Mouse (Mus musculus): Measurements from ENCODE around the gene Cgnl1. TPM values are rescaled to one million over a fixed set of nuclear protein-coding genes. Genes with fewer than 3 reads are reported as not detected.

Cgnl1 gene
- polyA plus RNA-seq, 1 experiment from 2014 or later = 4.8 TPM

DNA sequence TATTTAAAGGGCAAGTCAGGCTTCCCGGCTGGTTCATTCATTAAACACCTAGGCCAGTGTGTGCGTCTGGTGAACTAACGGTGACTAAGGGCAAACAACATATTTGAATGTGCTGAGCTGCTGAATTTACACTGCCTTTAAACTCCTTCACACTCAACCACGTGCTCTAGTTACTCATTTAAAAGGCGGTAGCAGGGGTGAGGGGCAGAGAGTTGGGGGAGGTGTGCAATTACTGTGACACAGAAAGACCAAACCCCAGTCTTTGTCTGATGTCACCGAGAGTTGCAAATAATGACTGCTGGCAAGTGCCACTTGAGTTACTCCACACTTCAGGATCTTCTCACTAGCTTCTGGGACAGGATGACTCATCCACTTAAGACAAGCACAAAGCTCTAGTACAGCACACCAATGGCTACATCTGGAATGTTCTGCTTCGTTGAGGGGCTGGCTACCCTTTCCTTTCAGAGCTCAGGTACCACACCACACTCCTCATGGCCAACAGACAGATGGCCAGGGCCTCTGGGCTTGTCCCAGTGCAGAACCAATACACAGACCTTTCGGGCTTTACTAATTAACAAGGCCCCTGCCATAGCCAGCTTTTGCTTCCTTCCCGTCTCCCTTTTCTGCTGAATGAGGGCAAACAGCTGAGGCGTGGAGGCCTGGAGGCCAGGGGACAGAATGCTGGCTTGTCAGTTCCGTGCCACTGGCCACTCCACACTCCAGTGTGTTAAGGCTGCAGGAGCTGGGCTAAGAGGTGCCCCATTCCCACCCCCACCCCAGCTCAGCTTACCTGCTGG is 107.8 kb downstream of the Cgnl1 start:
- Histone ChIP-seq H3K9me3 (no peaks in the 10 kb centered on the region), H3K4me2 (replicated peaks) (no peak overlapping the region), H3K4me1 (replicated peaks) (0 out of 2 replicates have a peak, but pooled peaks cover 7% of the 10 kb centered on the region), H3K36me3 (no peaks in the 10 kb centered on the region), H3K9ac (replicated peaks) (no peak overlapping the region), H3K27me3 (no peaks in the 10 kb centered on the region), H3K27ac (no peak overlapping the region), H3K4me3 (replicated peaks) (no peak overlapping the region)
- ATAC-seq = no peak
- WGBS = 73% methylated on average over 11 of the region's 11 CpGs

DNA sequence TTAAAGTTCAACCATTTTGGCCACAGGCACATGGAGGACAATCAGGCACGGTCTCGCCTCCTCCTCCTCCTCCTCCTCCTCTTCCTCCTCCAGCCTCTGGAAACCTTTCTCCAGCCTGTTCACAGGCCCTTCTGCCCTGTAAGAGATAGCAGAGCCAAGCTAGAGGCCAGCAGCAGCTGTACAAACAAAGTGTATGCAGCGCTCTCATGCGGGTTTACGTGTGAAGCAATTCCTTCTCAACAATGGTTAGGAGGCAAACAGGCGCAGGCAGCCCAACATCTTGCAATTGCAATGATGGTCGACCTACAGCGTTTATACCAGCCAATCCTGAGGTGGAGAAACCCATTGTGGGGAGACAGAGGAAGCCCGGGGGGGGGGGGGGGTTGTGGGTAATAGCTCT is 110.9 kb downstream of the Cgnl1 start:
- Histone ChIP-seq H3K4me1 (replicated peaks) (0 out of 2 replicates have a peak, but pooled peaks cover 7% of the 10 kb centered on the region), H3K9ac (replicated peaks) (no peak overlapping the region), H3K27ac (no peak overlapping the region; the same call in 1 of the 2 replicates), H3K4me2 (replicated peaks) (no peak overlapping the region), H3K27me3 (no peaks in the 10 kb centered on the region), H3K9me3 (no peaks in the 10 kb centered on the region), H3K36me3 (no peaks in the 10 kb centered on the region), H3K4me3 (replicated peaks) (no peak overlapping the region)
- ATAC-seq = no peak
- WGBS = 64% methylated on average over 9 of the region's 9 CpGs

GRCm38 (mm10) chr9:71659681-71660080 is 111.7 kb downstream of the Cgnl1 start:
- no peak overlapping the region for H3K27ac ChIP-seq
- H3K36me3 ChIP-seq = no peaks in the 10 kb centered on the region
- WGBS = 61% methylated on average over 5 of the region's 5 CpGs
- no peaks in the 10 kb centered on the region for H3K9me3 ChIP-seq
- H3K27me3 ChIP-seq = no peaks in the 10 kb centered on the region; the same call in 1 of the 2 replicates
- no peak overlapping the region for H3K4me3 ChIP-seq (replicated peaks)
- ATAC-seq = no peak
- H3K4me2 ChIP-seq (replicated peaks) = no peak overlapping the region
- 0 out of 2 replicates have a peak, but pooled peaks cover 7% of the 10 kb centered on the region for H3K4me1 ChIP-seq (replicated peaks)
- no peak overlapping the region for H3K9ac ChIP-seq (replicated peaks)

DNA sequence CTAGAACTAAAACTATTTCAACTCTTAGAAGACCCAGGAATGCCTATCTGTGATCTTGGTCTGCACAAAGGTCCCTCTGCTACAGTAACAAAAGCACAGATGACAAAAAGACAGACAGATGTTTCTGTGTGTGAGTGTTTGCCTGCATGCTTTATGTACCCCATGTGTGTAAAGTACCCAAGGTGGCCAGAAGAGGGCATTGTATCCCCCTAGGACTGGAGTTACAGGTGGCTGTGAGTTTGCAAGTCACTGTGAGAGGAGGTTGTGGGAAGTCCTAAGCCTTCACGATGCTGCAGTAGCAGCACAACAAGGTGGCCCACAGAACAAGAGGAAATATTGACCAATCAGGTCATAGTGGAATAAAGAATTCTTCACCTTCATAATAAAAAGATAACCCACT is 114.2 kb downstream of the Cgnl1 start:
- no peaks in the 10 kb centered on the region for H3K36me3 ChIP-seq
- H3K27me3 ChIP-seq = no peaks in the 10 kb centered on the region; the same call in 1 of the 2 replicates
- no peak overlapping the region for H3K4me2 ChIP-seq (replicated peaks)
- no peak overlapping the region for H3K4me3 ChIP-seq (replicated peaks)
- no peak for ATAC-seq
- 97% methylated on average over 1 of the region's 1 CpGs for WGBS
- 0 out of 2 replicates have a peak, but pooled peaks cover 7% of the 10 kb centered on the region for H3K4me1 ChIP-seq (replicated peaks)
- no peak overlapping the region for H3K9ac ChIP-seq (replicated peaks)
- no peaks in the 10 kb centered on the region for H3K9me3 ChIP-seq
- no peak overlapping the region for H3K27ac ChIP-seq

- no peaks in the 10 kb centered on the region; the same call in 1 of the 2 replicates for H3K27me3 ChIP-seq
- H3K27ac ChIP-seq = no peak overlapping the region
- ATAC-seq = no peak
- 87% methylated on average over 3 of the region's 3 CpGs for WGBS
- no peak overlapping the region for H3K9ac ChIP-seq (replicated peaks)
- no peaks in the 10 kb centered on the region for H3K9me3 ChIP-seq
- H3K4me3 ChIP-seq (replicated peaks) = no peak overlapping the region
- H3K36me3 ChIP-seq = no peaks in the 10 kb centered on the region
- no peak overlapping the region for H3K4me2 ChIP-seq (replicated peaks)
- H3K4me1 ChIP-seq (replicated peaks) = 0 out of 2 replicates have a peak, but pooled peaks cover 7% of the 10 kb centered on the region
Observed at GRCm38 (mm10) chr9:71654861-71655260, 116.5 kb downstream of the Cgnl1 start.

- 0 out of 2 replicates have a peak, but pooled peaks have one; percentile 20 for ATAC-seq
Observed at GRCm38 (mm10) chr9:71646115-71646514, 125.3 kb downstream of the Cgnl1 start.

DNA sequence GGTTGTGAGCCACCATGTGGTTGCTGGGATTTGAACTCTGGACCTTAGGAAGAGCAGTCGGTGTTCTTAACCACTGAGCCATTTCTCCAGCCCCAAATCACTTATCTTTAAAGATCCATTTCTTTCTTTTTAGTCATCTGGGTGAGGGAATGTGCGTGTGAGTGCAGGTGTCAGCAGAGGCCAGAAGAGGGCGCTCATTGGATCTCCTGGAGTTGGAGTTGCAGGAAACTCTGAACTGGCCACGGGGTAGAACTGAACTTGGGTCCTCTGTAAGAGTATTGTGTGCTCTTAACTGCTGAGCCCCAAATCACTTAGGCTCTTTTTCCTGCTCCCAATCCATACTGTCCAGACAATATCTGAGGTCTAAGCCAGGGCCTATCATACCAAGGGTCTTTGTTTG is 127.8 kb downstream of the Cgnl1 start:
- Histone ChIP-seq H3K4me1 (replicated peaks) (no peaks in the 10 kb centered on the region), H3K4me2 (replicated peaks) (no peak overlapping the region), H3K27me3 (no peaks in the 10 kb centered on the region), H3K27ac (no peak overlapping the region), H3K9me3 (no peaks in the 10 kb centered on the region), H3K4me3 (replicated peaks) (no peak overlapping the region), H3K9ac (replicated peaks) (no peak overlapping the region), H3K36me3 (no peaks in the 10 kb centered on the region)
- WGBS = 93% methylated on average over 4 of the region's 4 CpGs
- no peak for ATAC-seq

More at GRCm38 (mm10) chr9:71646115-71646514, 125.3 kb downstream of the Cgnl1 start:
- Histone ChIP-seq H3K4me1 (replicated peaks) (no peaks in the 10 kb centered on the region), H3K4me2 (replicated peaks) (no peak overlapping the region), H3K27me3 (no peaks in the 10 kb centered on the region), H3K36me3 (no peaks in the 10 kb centered on the region), H3K27ac (no peak overlapping the region), H3K9ac (replicated peaks) (no peak overlapping the region), H3K9me3 (no peaks in the 10 kb centered on the region), H3K4me3 (replicated peaks) (no peak overlapping the region)
- WGBS = 30% methylated on average over 6 of the region's 6 CpGs

- WGBS = 95% methylated on average over 3 of the region's 3 CpGs
- Histone ChIP-seq H3K9ac (replicated peaks) (no peak overlapping the region), H3K9me3 (no peaks in the 10 kb centered on the region), H3K4me1 (replicated peaks) (peaks cover under 1% of the 10 kb centered on the region; the same call in 1 of the 2 replicates), H3K4me3 (replicated peaks) (no peak overlapping the region), H3K4me2 (replicated peaks) (no peak overlapping the region), H3K27ac (no peak overlapping the region), H3K27me3 (no peaks in the 10 kb centered on the region), H3K36me3 (no peaks in the 10 kb centered on the region)
- no peak for ATAC-seq
Observed at GRCm38 (mm10) chr9:71642270-71642669, 129.1 kb downstream of the Cgnl1 start.

GRCm38 (mm10) chr9:71640361-71640927 is 131.0 kb downstream of the Cgnl1 start:
- H3K36me3 ChIP-seq = no peaks in the 10 kb centered on the region
- 75% methylated on average over 4 of the region's 4 CpGs for WGBS
- H3K9me3 ChIP-seq = no peaks in the 10 kb centered on the region
- H3K27ac ChIP-seq = no peak overlapping the region
- H3K9ac ChIP-seq (replicated peaks) = no peak overlapping the region
- H3K4me1 ChIP-seq (replicated peaks) = peaks cover 13% of the 10 kb centered on the region
- H3K4me2 ChIP-seq (replicated peaks) = no peak overlapping the region
- no peak for ATAC-seq
- H3K4me3 ChIP-seq (replicated peaks) = no peak overlapping the region
- no peaks in the 10 kb centered on the region for H3K27me3 ChIP-seq

DNA sequence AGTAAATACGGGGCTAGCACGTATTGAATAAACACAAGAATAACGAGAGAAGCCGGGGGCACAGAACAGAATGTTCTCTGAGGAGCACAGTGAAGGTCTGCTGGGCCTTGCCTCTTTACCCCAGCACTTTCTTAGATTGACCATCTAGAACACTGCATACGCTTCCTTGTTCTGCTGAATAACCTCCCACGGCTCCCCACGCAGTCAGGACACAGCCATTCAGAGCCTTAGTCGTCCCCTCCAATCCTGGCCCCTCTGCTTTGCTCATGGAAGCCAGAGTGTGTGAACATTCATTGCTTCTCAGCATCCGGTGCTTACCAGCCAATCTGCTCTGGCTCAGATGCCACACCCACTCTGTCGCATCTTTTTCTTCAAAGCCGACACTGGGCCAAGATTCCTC is 133.2 kb downstream of the Cgnl1 start:
- ATAC-seq = no peak
- Histone ChIP-seq H3K9me3 (no peaks in the 10 kb centered on the region), H3K27me3 (no peaks in the 10 kb centered on the region), H3K27ac (no peak overlapping the region), H3K4me2 (replicated peaks) (no peak overlapping the region), H3K9ac (replicated peaks) (no peak overlapping the region), H3K36me3 (no peaks in the 10 kb centered on the region), H3K4me1 (replicated peaks) (peaks cover 13% of the 10 kb centered on the region), H3K4me3 (replicated peaks) (no peak overlapping the region)
- 71% methylated on average over 11 of the region's 11 CpGs for WGBS

GRCm38 (mm10) chr9:71636854-71637253 is 134.5 kb downstream of the Cgnl1 start:
- no peak overlapping the region for H3K4me2 ChIP-seq (replicated peaks)
- H3K27me3 ChIP-seq = no peaks in the 10 kb centered on the region
- no peak overlapping the region for H3K27ac ChIP-seq
- H3K9ac ChIP-seq (replicated peaks) = no peak overlapping the region
- no peak overlapping the region for H3K4me3 ChIP-seq (replicated peaks)
- peaks cover 13% of the 10 kb centered on the region for H3K4me1 ChIP-seq (replicated peaks)
- ATAC-seq = peak; percentile 48; the same call in 1 of the 2 replicates
- WGBS = 100% methylated on average over 1 of the region's 1 CpGs
- H3K36me3 ChIP-seq = no peaks in the 10 kb centered on the region
- H3K9me3 ChIP-seq = no peaks in the 10 kb centered on the region

- peaks cover 13% of the 10 kb centered on the region for H3K4me1 ChIP-seq (replicated peaks)
- ATAC-seq = no peak
- H3K4me3 ChIP-seq (replicated peaks) = no peak overlapping the region
- H3K27ac ChIP-seq = no peak overlapping the region
- no peaks in the 10 kb centered on the region for H3K9me3 ChIP-seq
- no peaks in the 10 kb centered on the region for H3K27me3 ChIP-seq
- no peaks in the 10 kb centered on the region for H3K36me3 ChIP-seq
- WGBS = 72% methylated on average over 1 of the region's 1 CpGs
- H3K4me2 ChIP-seq (replicated peaks) = no peak overlapping the region
- H3K9ac ChIP-seq (replicated peaks) = no peak overlapping the region
Observed at GRCm38 (mm10) chr9:71635627-71636026, 135.8 kb downstream of the Cgnl1 start.
